Mouse (Mus musculus): ENCODE measurements around the gene Eif5a. TPM values are rescaled to one million over a fixed set of nuclear protein-coding genes. Genes with fewer than 3 reads are reported as not detected.

Eif5a gene
- total and polyA plus RNA-seq, 2 experiments, result 321 to 374 TPM

GRCm38 (mm10) chr11:69922012-69922756, 426 bp upstream of the Eif5a start:
- Histone ChIP-seq H3K79me2 (ENCODE audit: control insufficient read depth, insufficient read depth, low read length) (peaks cover 11% of the 10 kb centered on the region), H3K9ac (ENCODE audit: low read depth, low read length) (peak overlapping the region; percentile 80), H3K36me3 (ENCODE audit: control insufficient read depth, insufficient read depth, low read length) (peaks cover 20% of the 10 kb centered on the region), H3K4me1 (ENCODE audit: control insufficient read depth, insufficient read depth, low read length) (peaks cover 5% of the 10 kb centered on the region; the same call in 1 of the 2 replicates), H3K27ac (replicated peaks; ENCODE audit: insufficient read depth, low read depth, low read length) (peak overlapping the region; percentile 90), H3K27me3 (ENCODE audit: control insufficient read depth, insufficient read depth, low read length) (no peaks in the 10 kb centered on the region), H3K4me3 (ENCODE audit: insufficient read depth, low read depth, low read length) (peak overlapping the region; percentile 55)
- TF ChIP-seq POLR2A (IDR thresholded peaks at IDR 0.05; ENCODE audit: extremely low read depth, insufficient read depth, low read length) (no peak), CTCF (IDR thresholded peaks at IDR 0.05; ENCODE audit: low read depth, low read length) (no peak)
- WGBS, result 3% methylated on average over 12 of the region's 12 CpGs
- DNase-seq (ENCODE audit: extremely low read depth, low read depth, low spot score), result peak; percentile 46

- TF ChIP-seq CTCF (IDR thresholded peaks at IDR 0.05; ENCODE audit: low read depth, low read length) (no peak), POLR2A (IDR thresholded peaks at IDR 0.05; ENCODE audit: extremely low read depth, insufficient read depth, low read length) (no peak)
- Histone ChIP-seq H3K4me3 (ENCODE audit: insufficient read depth, low read depth, low read length) (peak overlapping the region; percentile 89), H3K27ac (replicated peaks; ENCODE audit: insufficient read depth, low read depth, low read length) (peak overlapping the region; percentile 93), H3K27me3 (ENCODE audit: control insufficient read depth, insufficient read depth, low read length) (no peaks in the 10 kb centered on the region), H3K36me3 (ENCODE audit: control insufficient read depth, insufficient read depth, low read length) (peaks cover 24% of the 10 kb centered on the region), H3K79me2 (ENCODE audit: control insufficient read depth, insufficient read depth, low read length) (peaks cover 11% of the 10 kb centered on the region), H3K4me1 (ENCODE audit: control insufficient read depth, insufficient read depth, low read length) (peaks cover 9% of the 10 kb centered on the region; the same call in 1 of the 2 replicates), H3K9ac (ENCODE audit: low read depth, low read length) (peak overlapping the region; percentile 97)
- 1% methylated on average over 64 of the region's 65 CpGs for WGBS
- DNase-seq (ENCODE audit: extremely low read depth, low read depth, low spot score), result no peak
These were observed 1.3 kb downstream of the Eif5a start for GRCm38 (mm10) chr11:69920266-69921031.

GRCm38 (mm10) chr11:69919661-69920265, 2.0 kb downstream of the Eif5a start:
- peak; percentile 82 for DNase-seq (ENCODE audit: extremely low read depth, low read depth, low spot score)
- TF ChIP-seq POLR2A (IDR thresholded peaks at IDR 0.05; ENCODE audit: extremely low read depth, insufficient read depth, low read length) (no peak), CTCF (IDR thresholded peaks at IDR 0.05; ENCODE audit: low read depth, low read length) (no peak)
- Histone ChIP-seq H3K9ac (ENCODE audit: low read depth, low read length) (peak overlapping the region; percentile 97), H3K36me3 (ENCODE audit: control insufficient read depth, insufficient read depth, low read length) (peaks cover 24% of the 10 kb centered on the region), H3K27ac (replicated peaks; ENCODE audit: insufficient read depth, low read depth, low read length) (peak overlapping the region; percentile 93), H3K27me3 (ENCODE audit: control insufficient read depth, insufficient read depth, low read length) (no peaks in the 10 kb centered on the region), H3K79me2 (ENCODE audit: control insufficient read depth, insufficient read depth, low read length) (peaks cover 11% of the 10 kb centered on the region), H3K4me3 (ENCODE audit: insufficient read depth, low read depth, low read length) (peak overlapping the region; percentile 89), H3K4me1 (ENCODE audit: control insufficient read depth, insufficient read depth, low read length) (peaks cover 13% of the 10 kb centered on the region)
- under 1% methylated on average over 17 of the region's 17 CpGs for WGBS

- no peak for DNase-seq (ENCODE audit: extremely low read depth, low read depth, low spot score)
- H3K27ac ChIP-seq (replicated peaks; ENCODE audit: insufficient read depth, low read depth, low read length), result 0 out of 2 replicates have a peak overlapping the region, but pooled peaks have one; percentile 1
- H3K79me2 ChIP-seq (ENCODE audit: control insufficient read depth, insufficient read depth, low read length), result peaks cover 11% of the 10 kb centered on the region
- H3K4me3 ChIP-seq (ENCODE audit: insufficient read depth, low read depth, low read length), result no peak overlapping the region
- TF ChIP-seq CTCF (IDR thresholded peaks at IDR 0.05; ENCODE audit: low read depth, low read length) (no peak), POLR2A (IDR thresholded peaks at IDR 0.05; ENCODE audit: extremely low read depth, insufficient read depth, low read length) (no peak)
- no peaks in the 10 kb centered on the region for H3K27me3 ChIP-seq (ENCODE audit: control insufficient read depth, insufficient read depth, low read length)
- H3K36me3 ChIP-seq (ENCODE audit: control insufficient read depth, insufficient read depth, low read length), result peaks cover 24% of the 10 kb centered on the region
- H3K4me1 ChIP-seq (ENCODE audit: control insufficient read depth, insufficient read depth, low read length), result peaks cover 17% of the 10 kb centered on the region
- 47% methylated on average over 9 of the region's 9 CpGs for WGBS
- H3K9ac ChIP-seq (ENCODE audit: low read depth, low read length), result no peak overlapping the region
These were observed 2.7 kb downstream of the Eif5a start for GRCm38 (mm10) chr11:69919053-69919452.

DNA sequence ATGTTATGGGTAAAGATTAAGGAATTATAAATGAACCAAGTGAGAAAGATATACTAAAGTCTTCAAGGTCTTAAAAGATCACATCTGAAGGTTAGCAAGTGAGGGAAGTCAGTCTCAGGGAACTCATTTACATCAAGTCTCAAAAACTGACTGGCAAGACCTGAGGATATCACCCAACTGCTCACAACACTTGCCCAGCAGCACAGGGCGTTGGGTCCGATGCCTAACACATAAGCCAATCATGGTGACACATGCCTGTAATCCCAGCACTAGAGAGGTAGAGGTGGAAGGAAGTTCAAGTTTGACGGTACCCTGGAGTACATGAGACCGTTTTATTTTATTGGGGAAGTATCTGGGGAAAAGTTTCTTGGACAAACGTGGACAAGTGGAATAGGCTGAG, 3.6 kb downstream of the Eif5a start:
- peaks cover 19% of the 10 kb centered on the region for H3K4me1 ChIP-seq (ENCODE audit: control insufficient read depth, insufficient read depth, low read length)
- H3K36me3 ChIP-seq (ENCODE audit: control insufficient read depth, insufficient read depth, low read length), result peaks cover 24% of the 10 kb centered on the region

More for the DNA sequence above, 3.6 kb downstream of the Eif5a start:
- TF ChIP-seq CTCF (IDR thresholded peaks at IDR 0.05; ENCODE audit: low read depth, low read length), result no peak
- no peak for TF ChIP-seq POLR2A (IDR thresholded peaks at IDR 0.05; ENCODE audit: extremely low read depth, insufficient read depth, low read length)
- H3K4me3 ChIP-seq (ENCODE audit: insufficient read depth, low read depth, low read length), result no peak overlapping the region
- DNase-seq (ENCODE audit: extremely low read depth, low read depth, low spot score), result no peak
- H3K79me2 ChIP-seq (ENCODE audit: control insufficient read depth, insufficient read depth, low read length), result peaks cover 11% of the 10 kb centered on the region
- H3K27ac ChIP-seq (replicated peaks; ENCODE audit: insufficient read depth, low read depth, low read length), result no peak overlapping the region
- no peaks in the 10 kb centered on the region for H3K27me3 ChIP-seq (ENCODE audit: control insufficient read depth, insufficient read depth, low read length)
- no peak overlapping the region for H3K9ac ChIP-seq (ENCODE audit: low read depth, low read length)
- 79% methylated on average over 5 of the region's 5 CpGs for WGBS

All from liver, adult 2 months (tissue).